Mouse (Mus musculus): ENCODE data around the gene Rnf144a. TPM values are rescaled to one million over a fixed set of nuclear protein-coding genes. Genes with fewer than 3 reads are reported as not detected.

Gene Rnf144a
- total RNA-seq, 2 experiments from 2014 or later = 13.5 to 33.5 TPM

GRCm38 (mm10) chr12:26411841-26412450, 3.1 kb downstream of the Rnf144a start:
- no peak for ATAC-seq (replicated peaks; ENCODE audit: poor library complexity, severe bottlenecking)

- peak; percentile 21 for ATAC-seq (replicated peaks; ENCODE audit: poor library complexity, severe bottlenecking)
These were observed 4.6 kb downstream of the Rnf144a start for GRCm38 (mm10) chr12:26410443-26410842.

- no peak for ATAC-seq (replicated peaks; ENCODE audit: poor library complexity, severe bottlenecking)
These were observed 6.3 kb downstream of the Rnf144a start for GRCm38 (mm10) chr12:26408707-26409106.

GRCm38 (mm10) chr12:26404781-26405702, 10.0 kb downstream of the Rnf144a start:
- peak; percentile 32 for ATAC-seq (replicated peaks; ENCODE audit: poor library complexity, severe bottlenecking)

GRCm38 (mm10) chr12:26403372-26404125, 11.5 kb downstream of the Rnf144a start:
- ATAC-seq (replicated peaks; ENCODE audit: poor library complexity, severe bottlenecking) = no peak

GRCm38 (mm10) chr12:26401696-26402470, 13.2 kb downstream of the Rnf144a start:
- peak; percentile 34 for ATAC-seq (replicated peaks; ENCODE audit: poor library complexity, severe bottlenecking)

GRCm38 (mm10) chr12:26401254-26401653, 13.8 kb downstream of the Rnf144a start:
- no peak for ATAC-seq (replicated peaks; ENCODE audit: poor library complexity, severe bottlenecking)

- ATAC-seq (replicated peaks; ENCODE audit: poor library complexity, severe bottlenecking) = no peak
These were observed 14.3 kb downstream of the Rnf144a start for GRCm38 (mm10) chr12:26400762-26401161.

GRCm38 (mm10) chr12:26399391-26399790, 15.7 kb downstream of the Rnf144a start:
- no peak for ATAC-seq (replicated peaks; ENCODE audit: poor library complexity, severe bottlenecking)

- peak; percentile 95 for ATAC-seq (replicated peaks; ENCODE audit: poor library complexity, severe bottlenecking)
These were observed 16.5 kb downstream of the Rnf144a start for GRCm38 (mm10) chr12:26398597-26398996.

GRCm38 (mm10) chr12:26394485-26395470, 20.3 kb downstream of the Rnf144a start:
- no peak for ATAC-seq (replicated peaks; ENCODE audit: poor library complexity, severe bottlenecking)

- no peak for ATAC-seq (replicated peaks; ENCODE audit: poor library complexity, severe bottlenecking)
These were observed 21.8 kb downstream of the Rnf144a start for GRCm38 (mm10) chr12:26393291-26393690.

- peak; percentile 84 for ATAC-seq (replicated peaks; ENCODE audit: poor library complexity, severe bottlenecking)
These were observed 23.9 kb downstream of the Rnf144a start for GRCm38 (mm10) chr12:26391162-26391561.

GRCm38 (mm10) chr12:26387523-26387922, 27.5 kb downstream of the Rnf144a start:
- no peak for ATAC-seq (replicated peaks; ENCODE audit: poor library complexity, severe bottlenecking)

GRCm38 (mm10) chr12:26386947-26387346, 28.1 kb downstream of the Rnf144a start:
- ATAC-seq (replicated peaks; ENCODE audit: poor library complexity, severe bottlenecking) = no peak

- no peak for ATAC-seq (replicated peaks; ENCODE audit: poor library complexity, severe bottlenecking)
These were observed 28.9 kb downstream of the Rnf144a start for GRCm38 (mm10) chr12:26386189-26386588.

- ATAC-seq (replicated peaks; ENCODE audit: poor library complexity, severe bottlenecking) = no peak
These were observed 29.3 kb downstream of the Rnf144a start for GRCm38 (mm10) chr12:26385735-26386134.

GRCm38 (mm10) chr12:26381730-26382129, 33.3 kb downstream of the Rnf144a start:
- ATAC-seq (replicated peaks; ENCODE audit: poor library complexity, severe bottlenecking) = no peak

GRCm38 (mm10) chr12:26379797-26380196, 35.3 kb downstream of the Rnf144a start:
- ATAC-seq (replicated peaks; ENCODE audit: poor library complexity, severe bottlenecking) = no peak

Data from granulocyte monocyte progenitor cell, adult 5-6 weeks (primary cell).